Mouse (Mus musculus) thymus, postnatal 25 days (tissue): ENCODE results near the gene Cd52.
A peak's percentile ranks its signal among the peaks of the same experiment; 100 is the strongest.

ENCODE experiments used
- DNase-seq: peaks from one replicate; pipeline ENCODE4 v3.0.0; 2022

Cd52 gene

DNA sequence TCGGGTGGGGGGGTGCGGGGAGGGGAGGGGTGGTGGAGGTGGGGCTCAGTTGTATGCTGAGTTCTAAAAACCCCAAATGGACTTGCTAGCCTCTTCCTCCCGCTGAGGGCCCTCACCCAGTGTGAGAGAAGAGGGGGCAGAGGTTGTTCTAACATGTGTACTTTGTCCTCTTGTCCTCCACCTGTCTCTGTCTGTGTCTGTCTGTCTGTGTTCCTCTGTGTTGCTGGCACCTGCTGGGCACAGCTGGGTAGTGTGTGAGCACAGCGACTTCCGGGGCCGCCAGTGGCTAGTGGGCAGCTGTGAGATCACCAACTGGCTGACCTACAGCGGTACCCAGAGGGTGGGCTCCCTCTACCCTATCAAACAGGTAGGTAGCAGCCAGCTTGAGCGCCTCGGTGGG is 5.9 kb downstream of the Cd52 start:
- DNase-seq: no peak

DNA sequence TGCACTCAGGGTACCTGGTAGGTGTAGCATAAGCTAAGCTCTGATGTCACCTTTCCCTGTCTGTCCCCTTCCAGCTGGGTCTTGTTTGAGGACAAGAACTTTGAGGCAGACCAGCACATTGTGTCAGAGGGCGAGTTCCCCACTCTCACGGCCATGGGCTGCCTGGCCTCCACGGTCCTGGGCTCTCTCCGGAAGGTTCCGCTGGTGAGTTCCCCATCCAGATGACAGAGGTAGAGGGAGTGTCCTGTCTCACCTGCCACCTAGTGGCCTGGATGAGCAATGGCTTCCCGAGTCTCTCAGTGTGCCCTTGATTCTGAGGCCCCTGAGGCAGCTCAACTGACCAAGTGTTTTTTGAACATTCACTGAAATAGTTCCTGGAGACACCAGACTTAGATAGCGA is 7.5 kb downstream of the Cd52 start:
- peak; percentile 57 for DNase-seq

- DNase-seq: no peak
Observed at GRCm38 (mm10) chr4:134084999-134085398, 9.9 kb downstream of the Cd52 start.

DNA sequence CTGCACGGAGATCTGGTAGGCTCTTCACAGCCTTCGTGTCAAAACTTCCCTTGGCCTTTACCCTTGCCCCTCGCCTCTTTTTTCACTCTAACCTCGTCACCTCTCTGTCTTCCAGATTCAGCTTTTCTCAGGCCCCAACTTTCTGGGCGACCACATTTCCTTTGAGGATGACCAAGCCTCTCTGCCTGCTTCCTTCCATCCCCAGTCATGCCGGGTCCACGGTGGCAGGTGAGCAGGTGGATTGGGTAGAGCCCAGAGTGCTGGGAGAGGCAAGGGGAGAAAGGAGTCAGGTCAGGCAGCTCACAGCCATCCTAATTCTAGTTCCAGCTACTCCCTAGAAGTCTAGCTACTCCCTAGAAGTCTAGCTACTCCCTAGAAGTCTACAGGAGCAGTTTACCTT is 12.4 kb downstream of the Cd52 start:
- no peak for DNase-seq

DNA sequence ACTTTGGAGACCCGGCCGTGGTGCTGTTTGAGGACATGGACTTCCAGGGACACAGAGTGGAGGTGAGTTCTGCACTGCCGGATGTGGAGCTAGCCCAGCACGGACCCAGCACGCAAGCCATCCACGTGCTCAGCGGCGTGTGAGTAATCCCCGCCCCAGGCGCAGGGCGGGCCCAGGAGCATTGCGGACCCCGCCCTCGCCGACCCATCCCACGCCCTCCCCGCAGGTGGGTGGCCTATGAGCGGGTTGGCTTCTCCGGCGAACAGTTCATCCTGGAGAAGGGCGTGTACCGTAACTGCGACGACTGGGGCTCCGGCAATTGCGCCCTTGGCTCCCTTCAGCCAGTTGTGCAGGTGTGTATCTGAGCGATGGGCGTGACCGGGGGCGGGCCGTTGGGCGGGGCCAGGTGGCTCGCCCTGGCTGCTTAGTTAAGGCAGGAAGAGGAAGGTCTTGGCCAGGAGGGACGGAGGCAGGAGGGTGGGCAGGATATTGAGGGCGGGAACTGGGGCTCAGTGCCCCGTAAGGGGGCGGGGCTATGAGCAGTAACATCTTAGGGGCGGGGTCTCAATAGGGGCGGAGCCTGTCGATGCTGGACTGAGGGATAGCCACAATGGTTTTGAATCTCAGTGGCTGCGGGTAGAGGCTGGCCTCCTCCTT is 13.0 kb downstream of the Cd52 start:
- peak; percentile 86 for DNase-seq

DNA sequence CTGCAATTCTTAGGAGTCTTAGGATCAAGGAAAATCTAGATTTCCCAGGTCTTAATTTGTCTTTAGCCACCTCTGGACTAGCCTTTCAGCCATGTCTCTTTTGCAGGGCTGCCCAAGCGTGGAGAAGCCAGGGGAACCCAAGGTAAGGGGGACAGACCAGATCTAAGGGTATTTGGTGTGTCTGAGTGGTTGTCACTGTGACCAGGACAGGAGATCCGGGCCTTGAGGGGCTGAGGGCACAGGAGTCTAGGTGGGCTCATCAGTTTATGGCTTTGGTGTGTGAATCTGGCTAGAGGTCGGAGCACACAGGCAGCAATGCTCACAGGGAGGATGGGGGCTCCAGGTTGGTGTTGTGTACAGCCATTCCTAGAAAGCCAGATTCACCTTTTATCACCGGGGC is 14.2 kb downstream of the Cd52 start:
- DNase-seq: no peak

GRCm38 (mm10) chr4:134078694-134079093 is 16.2 kb downstream of the Cd52 start:
- peak; percentile 67 for DNase-seq

- DNase-seq: no peak
Observed at GRCm38 (mm10) chr4:134068793-134069580, 25.9 kb downstream of the Cd52 start.

DNA sequence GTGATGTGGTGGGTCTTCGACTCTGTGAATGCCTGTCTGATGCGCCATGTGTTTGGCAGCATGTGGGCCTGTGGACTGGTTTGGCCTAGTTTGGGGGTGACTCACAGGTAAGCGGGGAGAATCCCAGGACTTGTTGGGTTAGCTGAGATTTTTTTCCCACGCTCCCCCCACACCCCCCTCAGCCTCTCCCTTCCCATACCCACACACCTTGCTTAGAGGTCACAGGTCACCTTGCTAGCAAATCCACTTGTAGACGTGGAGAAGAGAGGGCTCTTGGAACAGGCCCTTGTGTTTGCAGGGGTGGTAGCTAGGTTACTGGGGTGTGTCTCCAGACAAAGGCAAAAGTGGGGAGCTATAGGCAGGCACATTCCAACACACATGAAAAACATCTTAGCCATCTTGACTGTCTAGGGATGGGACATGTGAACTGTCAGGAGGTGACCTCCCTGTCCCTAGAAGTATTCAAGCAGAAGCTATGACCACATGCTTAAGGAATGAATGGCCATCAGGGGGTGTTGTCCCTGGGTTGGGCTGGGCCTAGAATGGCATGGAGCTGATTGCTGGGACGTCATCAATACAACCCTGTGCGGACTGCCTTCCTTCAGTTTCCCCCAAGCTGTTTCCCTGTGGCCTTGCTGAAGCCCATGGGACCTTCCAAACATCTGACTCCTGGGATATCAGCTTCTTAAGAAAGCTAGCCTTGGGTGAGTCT is 26.9 kb downstream of the Cd52 start:
- DNase-seq: no peak

DNA sequence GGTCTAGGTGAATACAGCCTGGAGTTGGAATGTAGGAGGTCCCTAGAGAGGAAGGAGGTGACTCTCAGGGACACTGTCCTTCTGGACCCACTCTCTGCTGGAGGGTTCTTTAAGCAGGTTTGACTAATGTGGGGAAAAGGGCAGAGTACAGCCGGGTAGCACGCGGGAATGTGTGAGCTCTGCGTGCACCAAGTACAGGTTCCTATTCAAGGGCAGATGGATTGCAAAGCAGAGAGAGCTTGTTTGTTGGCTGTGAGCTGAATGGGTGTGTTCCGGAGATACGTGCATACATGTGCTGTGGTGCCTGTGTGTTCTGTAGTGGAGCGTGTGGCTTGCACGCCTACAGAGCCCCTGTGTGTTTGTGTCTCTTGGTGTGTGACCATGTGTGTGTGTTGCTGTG is 27.5 kb downstream of the Cd52 start:
- no peak for DNase-seq

DNA sequence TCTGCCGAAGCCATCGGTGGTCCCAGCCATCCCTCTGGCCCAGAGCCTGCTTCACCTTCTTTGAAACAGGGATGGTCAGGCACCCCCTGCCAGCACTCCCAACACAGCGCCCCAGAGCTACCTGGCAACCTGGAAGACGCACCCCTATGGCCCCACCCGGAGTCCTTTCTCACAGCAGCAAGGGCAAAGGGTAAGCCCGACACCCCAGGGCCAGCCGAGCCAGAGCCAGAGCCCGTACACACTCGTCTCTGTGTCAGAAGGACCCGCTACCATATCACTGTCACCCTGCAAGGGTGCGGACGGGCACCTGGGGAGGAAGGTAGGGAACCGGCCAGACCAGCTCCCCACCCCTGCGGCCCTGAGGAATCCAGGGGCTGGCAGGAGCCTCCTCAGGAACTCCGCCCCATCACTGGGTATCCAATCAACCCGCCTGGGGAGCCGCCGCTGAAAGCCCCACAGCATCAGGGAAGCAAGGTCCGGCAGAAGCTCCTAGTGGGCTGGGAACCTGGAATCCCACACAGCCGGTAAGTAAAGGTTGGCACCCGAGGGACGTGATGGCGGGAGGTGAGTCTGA is 29.4 kb downstream of the Cd52 start:
- no peak for DNase-seq

DNA sequence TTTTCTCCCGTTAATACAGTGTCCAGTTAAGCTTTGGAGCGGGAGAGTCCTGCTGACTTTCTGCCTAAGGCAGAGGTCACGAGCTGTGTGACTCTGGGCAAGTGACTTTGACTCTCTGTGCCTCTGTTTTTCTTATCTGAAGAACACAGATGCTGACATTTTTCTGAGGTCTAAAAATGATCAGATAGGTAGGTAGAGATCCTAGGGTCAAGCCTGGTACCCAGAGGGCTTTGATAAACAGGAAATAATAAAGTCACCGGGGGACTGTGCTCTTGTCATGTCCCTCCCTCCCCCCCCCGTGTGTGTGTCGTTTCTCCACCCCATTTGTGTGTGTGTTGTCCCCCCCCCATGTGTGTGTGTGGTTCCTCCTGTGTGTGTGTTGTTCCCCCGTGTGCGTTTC is 32.3 kb downstream of the Cd52 start:
- DNase-seq: no peak

DNA sequence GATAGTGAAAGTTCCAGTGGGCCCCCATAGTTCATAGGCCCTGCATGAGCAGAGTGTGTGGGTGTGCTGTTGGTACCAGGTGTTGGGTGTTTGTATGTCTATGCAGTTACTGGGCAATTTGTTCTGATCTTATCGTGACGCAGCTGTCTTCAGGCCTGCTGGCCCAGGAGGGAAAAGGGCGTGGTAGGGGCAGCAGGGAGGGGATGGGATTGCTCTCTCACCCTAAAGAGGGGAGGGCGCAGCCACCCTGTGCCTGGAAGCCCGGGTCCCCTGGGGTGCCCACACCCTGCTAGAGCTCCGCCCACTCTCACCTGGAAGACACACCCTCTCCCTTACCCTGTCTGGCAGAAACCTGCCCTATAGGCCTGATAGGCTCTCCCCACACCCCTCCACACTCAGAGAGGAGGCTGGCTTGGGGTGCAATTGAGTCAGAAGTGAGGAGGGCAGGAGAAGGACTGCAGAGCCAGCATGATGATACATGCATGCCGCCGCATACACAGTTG is 32.9 kb downstream of the Cd52 start:
- peak; percentile 50 for DNase-seq

GRCm38 (mm10) chr4:134061166-134061830 is 33.6 kb downstream of the Cd52 start:
- DNase-seq: peak; percentile 73

GRCm38 (mm10) chr4:134060135-134060865 is 34.6 kb downstream of the Cd52 start, which contains the start of gene Crybg2:
Crybg2 (plus strand) TSS chr4:134060815.
- no peak for DNase-seq

DNA sequence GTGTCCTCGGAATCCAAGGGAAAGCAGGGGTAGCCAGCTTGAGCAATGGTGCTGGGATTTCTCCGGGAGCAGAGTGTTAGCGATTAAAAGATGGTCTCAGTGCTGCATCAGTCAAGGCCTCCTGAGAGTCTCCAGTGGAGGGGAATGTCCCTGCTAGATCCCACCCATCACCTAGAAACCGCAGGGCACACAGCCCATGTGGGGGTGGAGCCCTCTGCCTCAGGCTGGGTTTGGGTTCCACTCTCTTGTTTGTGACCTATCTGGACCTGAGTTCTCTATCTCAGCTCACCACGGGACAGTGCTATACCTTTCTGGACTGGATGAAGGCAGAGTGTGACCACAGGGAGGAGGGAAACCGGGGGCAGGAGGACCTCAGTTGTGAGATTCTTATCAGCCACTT is 36.0 kb downstream of the Cd52 start:
- no peak for DNase-seq

DNA sequence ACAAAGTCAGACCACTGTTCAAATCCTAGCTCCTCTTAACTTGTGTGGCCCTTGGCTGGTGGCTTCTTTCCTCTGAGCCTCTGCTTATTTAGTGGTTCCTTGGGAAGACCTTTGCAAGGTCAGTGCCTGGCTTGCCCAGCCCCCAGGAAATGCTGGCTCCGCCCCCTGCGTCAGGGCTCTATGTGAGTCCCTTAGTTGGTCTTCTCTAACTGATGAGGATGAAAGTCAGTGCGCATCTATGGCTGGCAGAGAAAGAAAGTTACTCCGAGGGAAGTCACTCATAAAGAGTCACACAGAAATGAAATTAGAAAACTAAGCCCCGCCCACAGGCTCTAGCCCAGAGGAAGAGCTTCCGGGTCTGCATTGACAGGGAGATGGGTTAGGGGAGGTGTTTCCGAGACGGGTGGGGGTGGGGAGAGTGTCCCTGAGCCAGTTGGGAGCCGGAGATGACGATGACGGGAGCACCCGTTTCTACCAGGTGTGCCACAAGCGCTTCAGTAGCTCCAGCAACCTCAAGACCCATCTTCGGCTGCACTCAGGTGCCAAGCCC is 36.6 kb downstream of the Cd52 start:
- peak; percentile 45 for DNase-seq

- no peak for DNase-seq
Observed at GRCm38 (mm10) chr4:134053538-134053937, 41.3 kb downstream of the Cd52 start, which contains the start of gene Zfp683. Zfp683 (plus strand) TSS chr4:134053838.

- peak; percentile 34 for DNase-seq
Observed at GRCm38 (mm10) chr4:134052560-134052959, 42.3 kb downstream of the Cd52 start.

DNA sequence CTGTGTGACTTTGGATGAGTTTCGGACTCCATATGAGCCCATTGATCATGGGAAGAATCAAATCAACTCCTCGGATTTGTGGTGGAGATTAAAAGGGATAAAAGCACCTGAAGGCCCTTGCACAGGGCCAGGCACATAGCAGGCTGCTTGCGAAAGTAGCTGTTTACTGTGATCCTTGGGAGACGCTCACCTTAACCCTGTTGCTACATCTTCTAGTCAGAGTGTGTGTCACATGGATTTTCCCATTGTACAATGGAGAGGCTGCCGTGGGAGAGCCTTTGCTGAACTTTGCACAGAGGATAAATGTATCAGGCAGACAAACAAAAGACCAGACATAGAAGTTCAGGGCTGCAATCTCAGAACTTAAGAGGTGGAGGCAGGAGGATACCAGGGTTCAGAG is 43.0 kb downstream of the Cd52 start:
- no peak for DNase-seq

GRCm38 (mm10) chr4:134047648-134048047 is 47.2 kb downstream of the Cd52 start:
- DNase-seq: no peak

DNA sequence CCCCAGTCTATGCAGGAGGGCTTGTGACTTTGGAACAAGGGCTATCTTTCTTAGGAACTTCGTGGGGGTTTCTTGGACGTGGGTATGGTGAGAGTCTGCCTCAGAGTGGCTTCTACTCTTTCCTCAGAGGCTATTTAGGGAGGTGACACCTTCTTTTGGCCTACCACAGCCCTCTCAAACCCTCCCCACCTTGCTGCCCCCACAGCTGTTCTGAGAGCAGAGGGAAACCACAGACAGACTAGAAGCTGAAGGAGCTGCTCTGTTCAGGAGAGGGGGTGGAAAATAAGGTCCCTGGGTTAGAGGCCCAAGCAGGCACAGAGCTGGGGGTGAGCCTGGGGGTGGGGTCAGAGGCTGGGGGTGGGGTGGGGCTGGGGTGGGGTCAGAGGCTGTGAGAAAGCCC is 51.8 kb downstream of the Cd52 start:
- DNase-seq: peak; percentile 50
